Mouse (Mus musculus): ENCODE measurements around the gene Dclk1.

- TF ChIP-seq CTCF (IDR thresholded peaks at IDR 0.05; ENCODE audit: low read depth, low read length) (no peak), POLR2AphosphoS5 (IDR thresholded peaks at IDR 0.05; ENCODE audit: insufficient replicate concordance, low read depth, low read length) (no peak)
Observed at GRCm38 (mm10) chr3:55269802-55270201, 27.6 kb downstream of the Dclk1 start.
